Mouse (Mus musculus) small intestine, adult 2 months (tissue): ENCODE measurements at regions not wholly inside any gene's neighbourhood (a gene's known extent, or its start where the extent isn't known, plus 50 kb on each side); places are given as distances from the start of the nearest gene placed in this dataset.

Source experiments
- CTCF ChIP-seq: fragments of 200-500 bp; IDR thresholded peaks from 2 replicates; pipeline ENCODE4 v1.5.1; 2012; ENCODE audit warnings: low read depth, mild to moderate bottlenecking, control low read depth, inconsistent platforms, low read length, moderate library complexity, mixed read lengths; ENCODE audit not compliant: insufficient replicate concordance, insufficient read length; ENCODE audit errors: extremely low read depth
- POLR2A ChIP-seq: fragments of 200-500 bp; IDR thresholded peaks from 2 replicates; pipeline ENCODE4 v1.6.1; 2012; ENCODE audit warnings: low read depth, mild to moderate bottlenecking, control low read depth, inconsistent platforms, low read length, moderate library complexity

- TF ChIP-seq CTCF: no peak
- no peak for TF ChIP-seq POLR2A
Observed at GRCm38 (mm10) chr13:69373101-69373815, 160.3 kb upstream of the Nsun2 start.
